Mouse (Mus musculus): ENCODE measurements around the gene Snap29. TPM values are rescaled to one million over a fixed set of nuclear protein-coding genes. Genes with fewer than 3 reads are reported as not detected.

The Snap29 gene
- polyA plus RNA-seq, 1 experiment from 2014 or later, result 26.0 TPM

DNA sequence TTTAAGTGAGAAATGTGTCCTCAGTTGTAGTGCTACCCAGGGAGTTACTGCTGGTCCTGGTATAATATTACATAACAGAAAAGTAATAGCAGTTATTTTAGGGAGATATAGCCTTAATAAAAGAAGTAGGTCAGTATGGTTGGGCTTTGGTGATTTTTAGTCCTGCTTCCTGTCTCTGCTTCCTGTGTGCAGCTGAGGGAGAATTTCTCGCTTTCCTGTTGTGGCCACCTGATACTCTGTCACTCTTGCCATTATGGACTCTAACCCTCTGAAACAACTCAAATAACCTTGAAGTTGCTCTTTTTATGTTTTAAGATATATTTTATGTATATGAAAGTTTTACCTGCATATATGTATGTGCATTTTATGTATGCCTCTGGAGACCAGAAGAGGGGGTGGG is 55.8 kb downstream of the Snap29 start:
- WGBS, result 90% methylated on average over 1 of the region's 1 CpGs
- ATAC-seq, result no peak
- H3K36me3 ChIP-seq (ENCODE audit: control insufficient read depth, insufficient read depth, low read length), result peaks cover under 1% of the 10 kb centered on the region; the same call in 1 of the 2 replicates

DNA sequence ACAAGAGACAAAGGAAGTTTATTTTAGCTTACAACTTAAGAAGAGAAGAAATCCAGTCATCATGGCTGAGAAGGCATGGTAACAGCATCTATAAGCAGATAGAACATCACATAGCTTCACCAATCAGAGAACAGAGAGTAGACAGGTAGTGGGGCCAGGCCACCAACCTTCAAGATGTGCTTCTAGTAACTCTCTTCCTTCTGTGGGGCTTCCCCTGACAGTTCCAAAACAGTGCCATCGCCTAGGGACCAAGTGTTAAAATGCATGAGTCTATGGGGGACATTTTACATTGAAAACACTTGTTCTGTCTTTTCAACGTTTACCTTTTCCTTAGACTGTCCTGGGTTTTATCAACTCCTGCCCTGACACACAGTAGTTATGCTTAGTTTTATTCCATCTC is 57.4 kb downstream of the Snap29 start:
- H3K9me3 ChIP-seq (replicated peaks; ENCODE audit: control insufficient read depth, low read length, poor library complexity, severe bottlenecking), result no peaks in the 10 kb centered on the region
- H3K36me3 ChIP-seq (ENCODE audit: control insufficient read depth, insufficient read depth, low read length), result no peaks in the 10 kb centered on the region; the same call in 1 of the 2 replicates
- 89% methylated on average over 2 of the region's 2 CpGs for WGBS
- ATAC-seq, result no peak
- H3K9ac ChIP-seq (ENCODE audit: low read depth, low read length), result no peak overlapping the region
- no peaks in the 10 kb centered on the region for H3K27me3 ChIP-seq (ENCODE audit: control insufficient read depth, insufficient read depth, low read depth, low read length)
- 0 out of 2 replicates have a peak, but pooled peaks cover 2% of the 10 kb centered on the region for H3K4me1 ChIP-seq (ENCODE audit: control insufficient read depth, insufficient read depth, low read length)
- no peak overlapping the region for H3K4me3 ChIP-seq (ENCODE audit: low read depth, low read length)
- no peak overlapping the region for H3K4me2 ChIP-seq (ENCODE audit: low read length)
- no peak overlapping the region for H3K27ac ChIP-seq (ENCODE audit: low read length)

More for the DNA sequence above, 55.8 kb downstream of the Snap29 start:
- Histone ChIP-seq H3K9me3 (replicated peaks; ENCODE audit: control insufficient read depth, low read length, poor library complexity, severe bottlenecking) (no peaks in the 10 kb centered on the region), H3K4me2 (ENCODE audit: low read length) (no peak overlapping the region), H3K27me3 (ENCODE audit: control insufficient read depth, insufficient read depth, low read depth, low read length) (no peaks in the 10 kb centered on the region), H3K27ac (ENCODE audit: low read length) (no peak overlapping the region), H3K4me1 (ENCODE audit: control insufficient read depth, insufficient read depth, low read length) (peaks cover 2% of the 10 kb centered on the region; the same call in 1 of the 2 replicates), H3K4me3 (ENCODE audit: low read depth, low read length) (no peak overlapping the region), H3K9ac (ENCODE audit: low read depth, low read length) (no peak overlapping the region)

DNA sequence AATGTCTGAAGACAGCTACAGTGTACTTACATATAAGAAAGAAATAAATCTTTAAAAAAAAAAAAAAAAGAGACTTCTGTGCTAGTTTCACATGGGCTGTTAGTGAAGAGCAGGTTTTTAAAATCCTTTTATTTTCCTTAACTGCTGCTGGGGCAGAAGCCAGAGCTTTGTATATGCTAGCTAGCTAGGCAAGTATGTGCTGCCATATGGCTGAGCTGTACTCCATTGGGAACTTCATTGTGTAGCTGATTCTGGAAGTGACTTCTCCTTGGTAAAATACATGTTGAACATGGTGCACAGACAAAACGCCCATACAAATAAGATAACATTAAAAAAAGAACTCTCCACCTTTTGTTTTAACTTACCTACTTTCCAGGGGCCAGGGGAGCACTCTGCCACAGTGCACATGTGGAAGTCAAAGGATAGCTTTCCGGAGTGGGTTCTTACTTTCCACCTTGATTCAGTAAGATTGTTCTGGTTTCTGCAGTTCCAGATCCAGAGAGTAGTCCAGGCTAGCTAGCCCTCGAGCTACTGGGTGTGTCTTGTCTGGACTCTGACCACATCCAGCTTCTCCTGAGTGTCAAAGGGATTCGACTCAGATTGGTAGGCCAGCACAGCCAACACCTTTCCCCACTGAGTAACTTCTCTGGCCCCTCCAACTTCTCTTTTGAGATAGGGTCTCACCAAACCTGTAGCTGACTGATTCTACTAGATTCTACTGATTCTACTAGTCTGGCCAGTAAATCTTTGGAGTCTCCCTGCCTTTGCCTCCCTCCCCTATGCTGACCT is 61.3 kb downstream of the Snap29 start:
- Histone ChIP-seq H3K9ac (ENCODE audit: low read depth, low read length) (no peak overlapping the region), H3K27ac (ENCODE audit: low read length) (no peak overlapping the region), H3K4me1 (ENCODE audit: control insufficient read depth, insufficient read depth, low read length) (no peaks in the 10 kb centered on the region), H3K27me3 (ENCODE audit: control insufficient read depth, insufficient read depth, low read depth, low read length) (no peaks in the 10 kb centered on the region), H3K4me2 (ENCODE audit: low read length) (no peak overlapping the region), H3K36me3 (ENCODE audit: control insufficient read depth, insufficient read depth, low read length) (peaks cover 4% of the 10 kb centered on the region), H3K9me3 (replicated peaks; ENCODE audit: control insufficient read depth, low read length, poor library complexity, severe bottlenecking) (no peaks in the 10 kb centered on the region), H3K4me3 (ENCODE audit: low read depth, low read length) (no peak overlapping the region)
- WGBS, result 91% methylated on average over 4 of the region's 4 CpGs
- no peak for ATAC-seq

DNA sequence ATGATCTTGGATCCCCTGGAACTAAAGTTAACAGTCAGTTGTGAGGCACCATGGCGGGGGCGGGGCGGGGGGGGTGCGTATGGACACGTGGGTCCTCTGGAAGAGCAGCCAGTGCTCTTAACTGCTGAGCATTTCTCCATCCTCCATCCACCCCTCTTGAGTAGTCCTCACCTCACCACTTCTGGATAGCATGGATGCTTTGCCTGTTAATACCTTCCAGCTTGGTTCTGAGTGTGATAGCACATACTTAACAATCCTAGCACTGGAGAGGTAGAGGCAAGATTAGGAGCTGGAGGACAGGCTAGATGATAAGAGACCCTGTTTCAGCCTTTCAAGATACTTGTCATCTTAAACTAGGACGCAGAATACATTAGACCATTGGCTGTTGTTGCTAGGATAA is 66.7 kb downstream of the Snap29 start:
- H3K27ac ChIP-seq (ENCODE audit: low read length), result no peak overlapping the region
- 91% methylated on average over 6 of the region's 6 CpGs for WGBS
- no peak overlapping the region for H3K9ac ChIP-seq (ENCODE audit: low read depth, low read length)
- no peak for ATAC-seq
- 0 out of 2 replicates have a peak, but pooled peaks cover 4% of the 10 kb centered on the region for H3K4me1 ChIP-seq (ENCODE audit: control insufficient read depth, insufficient read depth, low read length)
- H3K4me2 ChIP-seq (ENCODE audit: low read length), result no peak overlapping the region
- peaks cover 10% of the 10 kb centered on the region for H3K36me3 ChIP-seq (ENCODE audit: control insufficient read depth, insufficient read depth, low read length)
- no peaks in the 10 kb centered on the region for H3K27me3 ChIP-seq (ENCODE audit: control insufficient read depth, insufficient read depth, low read depth, low read length)
- H3K4me3 ChIP-seq (ENCODE audit: low read depth, low read length), result no peak overlapping the region
- no peaks in the 10 kb centered on the region for H3K9me3 ChIP-seq (replicated peaks; ENCODE audit: control insufficient read depth, low read length, poor library complexity, severe bottlenecking)

DNA sequence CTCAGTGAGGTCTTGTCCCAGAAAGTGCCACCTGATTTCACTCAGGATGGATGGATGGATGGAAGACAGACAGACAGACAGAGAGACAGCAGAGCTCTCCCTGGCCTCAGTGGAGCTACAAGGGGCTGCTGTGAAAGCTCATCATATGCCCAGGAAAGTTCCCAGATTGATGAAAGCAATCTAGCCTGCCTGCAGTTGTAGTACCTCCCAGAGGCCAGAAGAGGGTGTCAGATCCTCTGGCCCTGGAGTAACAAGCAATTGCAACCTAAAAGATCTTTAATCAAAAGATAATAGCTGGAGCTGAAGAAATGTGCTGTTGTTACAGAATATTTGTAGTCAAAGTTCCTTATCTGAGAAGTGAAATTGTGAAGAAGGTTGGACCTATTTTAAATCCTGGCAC is 68.3 kb downstream of the Snap29 start:
- H3K4me1 ChIP-seq (ENCODE audit: control insufficient read depth, insufficient read depth, low read length), result peaks cover 13% of the 10 kb centered on the region
- H3K36me3 ChIP-seq (ENCODE audit: control insufficient read depth, insufficient read depth, low read length), result peaks cover 8% of the 10 kb centered on the region
- no peak overlapping the region for H3K27ac ChIP-seq (ENCODE audit: low read length)
- H3K9me3 ChIP-seq (replicated peaks; ENCODE audit: control insufficient read depth, low read length, poor library complexity, severe bottlenecking), result no peaks in the 10 kb centered on the region
- ATAC-seq, result no peak
- no peak overlapping the region for H3K4me2 ChIP-seq (ENCODE audit: low read length)
- no peak overlapping the region for H3K9ac ChIP-seq (ENCODE audit: low read depth, low read length)
- no peaks in the 10 kb centered on the region for H3K27me3 ChIP-seq (ENCODE audit: control insufficient read depth, insufficient read depth, low read depth, low read length)
- no peak overlapping the region for H3K4me3 ChIP-seq (ENCODE audit: low read depth, low read length)

DNA sequence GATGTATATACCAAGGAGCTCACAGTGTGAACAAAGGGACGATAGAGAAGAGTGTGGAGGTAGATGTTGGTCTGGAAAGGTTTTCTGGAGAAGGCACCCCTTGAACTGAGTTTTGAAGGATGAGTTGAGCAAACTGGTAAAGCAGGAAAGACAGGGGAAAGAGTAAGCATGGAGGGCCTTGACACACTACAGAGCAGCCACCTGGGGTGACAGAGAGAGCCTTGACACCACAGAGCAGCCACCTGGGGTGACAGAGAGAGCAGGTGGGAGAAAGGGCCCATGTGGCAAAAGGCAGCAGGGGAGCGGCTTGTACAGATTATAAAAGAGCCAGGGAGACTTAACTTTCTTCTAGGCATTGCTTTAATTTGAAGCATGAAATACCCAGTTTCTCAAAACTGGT is 69.0 kb downstream of the Snap29 start:
- Histone ChIP-seq H3K4me3 (ENCODE audit: low read depth, low read length) (no peak overlapping the region), H3K4me2 (ENCODE audit: low read length) (no peak overlapping the region), H3K9me3 (replicated peaks; ENCODE audit: control insufficient read depth, low read length, poor library complexity, severe bottlenecking) (no peaks in the 10 kb centered on the region), H3K9ac (ENCODE audit: low read depth, low read length) (no peak overlapping the region), H3K27ac (ENCODE audit: low read length) (no peak overlapping the region), H3K27me3 (ENCODE audit: control insufficient read depth, insufficient read depth, low read depth, low read length) (no peaks in the 10 kb centered on the region), H3K4me1 (ENCODE audit: control insufficient read depth, insufficient read depth, low read length) (peaks cover 13% of the 10 kb centered on the region), H3K36me3 (ENCODE audit: control insufficient read depth, insufficient read depth, low read length) (0 out of 2 replicates have a peak, but pooled peaks cover 6% of the 10 kb centered on the region)
- no peak for ATAC-seq
- WGBS, result 93% methylated on average over 2 of the region's 2 CpGs

DNA sequence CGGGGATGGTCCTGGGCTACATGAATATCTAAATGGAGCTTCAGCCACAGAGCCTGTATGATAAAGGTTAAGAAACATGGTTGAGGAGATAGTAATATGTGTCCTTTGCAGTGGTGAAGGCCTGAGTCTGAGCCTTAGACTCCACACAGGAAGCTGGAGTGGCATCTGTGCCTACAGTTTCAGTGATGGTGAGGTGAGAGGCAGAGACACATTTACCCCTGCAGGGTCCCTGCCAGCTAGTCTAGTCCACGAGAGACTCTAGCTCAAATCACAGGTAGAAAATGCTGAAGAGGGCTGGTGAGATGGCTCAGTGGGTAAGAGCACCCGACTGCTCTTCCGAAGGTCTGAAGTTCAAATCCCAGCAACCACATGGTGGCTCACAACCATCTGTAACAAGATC is 69.5 kb downstream of the Snap29 start:
- Histone ChIP-seq H3K9me3 (replicated peaks; ENCODE audit: control insufficient read depth, low read length, poor library complexity, severe bottlenecking) (no peaks in the 10 kb centered on the region), H3K4me1 (ENCODE audit: control insufficient read depth, insufficient read depth, low read length) (peaks cover 13% of the 10 kb centered on the region), H3K27me3 (ENCODE audit: control insufficient read depth, insufficient read depth, low read depth, low read length) (no peaks in the 10 kb centered on the region), H3K27ac (ENCODE audit: low read length) (no peak overlapping the region), H3K9ac (ENCODE audit: low read depth, low read length) (no peak overlapping the region), H3K4me2 (ENCODE audit: low read length) (no peak overlapping the region), H3K4me3 (ENCODE audit: low read depth, low read length) (no peak overlapping the region), H3K36me3 (ENCODE audit: control insufficient read depth, insufficient read depth, low read length) (0 out of 2 replicates have a peak, but pooled peaks cover 6% of the 10 kb centered on the region)
- 88% methylated on average over 4 of the region's 4 CpGs for WGBS
- ATAC-seq, result no peak

DNA sequence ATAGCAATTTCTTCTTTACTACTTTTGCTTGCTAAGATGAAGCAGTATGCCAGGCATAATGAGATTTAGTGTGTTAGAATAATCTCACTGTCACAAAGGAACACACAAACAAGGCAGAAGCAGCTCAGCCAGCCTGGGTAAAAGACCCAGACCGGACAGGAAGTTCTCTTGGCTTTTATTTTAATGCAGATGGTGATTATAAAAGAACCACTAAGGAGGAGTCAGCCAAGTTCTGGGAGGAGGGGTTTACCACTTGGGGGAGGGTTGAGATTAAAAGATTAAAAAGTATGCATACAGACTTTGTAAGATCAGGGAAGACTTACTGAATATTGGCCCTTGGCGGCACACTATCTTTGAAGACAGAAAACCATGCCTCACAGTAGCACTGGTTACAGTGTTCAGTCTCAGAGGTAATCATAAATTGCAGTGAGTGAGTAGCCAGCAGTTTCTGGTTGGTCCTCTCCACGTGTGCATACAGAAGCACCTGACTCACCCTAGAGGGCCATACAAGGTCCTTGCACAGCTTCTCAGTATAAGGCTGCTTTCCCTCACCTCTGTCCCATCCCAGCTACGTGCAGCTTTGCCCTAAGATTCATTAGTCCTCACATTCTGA is 72.7 kb downstream of the Snap29 start:
- Histone ChIP-seq H3K4me3 (ENCODE audit: low read depth, low read length) (no peak overlapping the region), H3K4me1 (ENCODE audit: control insufficient read depth, insufficient read depth, low read length) (peaks cover 13% of the 10 kb centered on the region), H3K27ac (ENCODE audit: low read length) (no peak overlapping the region), H3K27me3 (ENCODE audit: control insufficient read depth, insufficient read depth, low read depth, low read length) (no peaks in the 10 kb centered on the region), H3K9ac (ENCODE audit: low read depth, low read length) (no peak overlapping the region), H3K9me3 (replicated peaks; ENCODE audit: control insufficient read depth, low read length, poor library complexity, severe bottlenecking) (no peaks in the 10 kb centered on the region), H3K36me3 (ENCODE audit: control insufficient read depth, insufficient read depth, low read length) (no peaks in the 10 kb centered on the region), H3K4me2 (ENCODE audit: low read length) (no peak overlapping the region)
- ATAC-seq, result no peak
- WGBS, result 70% methylated on average over 4 of the region's 4 CpGs
